Mouse (Mus musculus): ENCODE measurements at regions not wholly inside any gene's neighbourhood (a gene's known extent, or its start where the extent isn't known, plus 50 kb on each side); places are given as distances from the start of the nearest gene placed in this dataset.

DNA sequence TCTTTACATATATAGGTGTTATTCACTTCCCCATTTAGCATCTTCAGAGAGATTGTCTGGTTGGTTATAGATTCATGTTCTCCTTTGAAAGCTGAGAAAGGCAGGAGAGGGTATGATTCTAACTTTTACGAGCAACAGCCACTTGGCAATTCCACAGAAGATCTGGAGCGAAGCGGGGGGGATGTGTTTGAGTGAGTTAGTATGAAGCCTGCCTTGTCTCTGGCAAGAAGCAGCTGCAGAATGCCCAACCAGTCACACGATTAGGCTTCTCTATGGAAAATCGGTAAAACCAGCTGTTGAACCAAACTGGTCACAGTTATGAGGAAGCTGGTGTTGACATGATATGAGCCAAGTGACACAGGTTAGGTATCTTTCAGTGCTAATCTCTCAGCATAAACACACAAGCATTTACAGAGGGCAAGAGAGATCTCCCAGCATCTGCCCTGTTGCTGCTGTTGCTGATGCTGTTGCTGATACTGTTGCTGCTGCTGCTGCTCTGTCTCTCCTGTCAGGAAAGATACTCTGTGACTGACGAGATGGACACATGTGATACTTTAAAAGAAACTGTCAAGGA is 455.7 kb upstream of the Adgrl2 start:
- 32% methylated on average over 6 of the region's 6 CpGs for WGBS (ENCODE audit: insufficient replicate concordance)
- no peaks in the 10 kb centered on the region for H3K36me3 ChIP-seq (replicated peaks)
- no peak for ATAC-seq (ENCODE audit: insufficient read depth)
- no peaks in the 10 kb centered on the region for H3K4me1 ChIP-seq (replicated peaks)
- no peak overlapping the region for H3K9ac ChIP-seq
- H3K4me3 ChIP-seq (replicated peaks): no peak overlapping the region
- no peak overlapping the region for H3K27ac ChIP-seq (replicated peaks)
- no peak overlapping the region for H3K4me2 ChIP-seq
- no peaks in the 10 kb centered on the region for H3K9me3 ChIP-seq (replicated peaks)
- no peaks in the 10 kb centered on the region for H3K27me3 ChIP-seq

DNA sequence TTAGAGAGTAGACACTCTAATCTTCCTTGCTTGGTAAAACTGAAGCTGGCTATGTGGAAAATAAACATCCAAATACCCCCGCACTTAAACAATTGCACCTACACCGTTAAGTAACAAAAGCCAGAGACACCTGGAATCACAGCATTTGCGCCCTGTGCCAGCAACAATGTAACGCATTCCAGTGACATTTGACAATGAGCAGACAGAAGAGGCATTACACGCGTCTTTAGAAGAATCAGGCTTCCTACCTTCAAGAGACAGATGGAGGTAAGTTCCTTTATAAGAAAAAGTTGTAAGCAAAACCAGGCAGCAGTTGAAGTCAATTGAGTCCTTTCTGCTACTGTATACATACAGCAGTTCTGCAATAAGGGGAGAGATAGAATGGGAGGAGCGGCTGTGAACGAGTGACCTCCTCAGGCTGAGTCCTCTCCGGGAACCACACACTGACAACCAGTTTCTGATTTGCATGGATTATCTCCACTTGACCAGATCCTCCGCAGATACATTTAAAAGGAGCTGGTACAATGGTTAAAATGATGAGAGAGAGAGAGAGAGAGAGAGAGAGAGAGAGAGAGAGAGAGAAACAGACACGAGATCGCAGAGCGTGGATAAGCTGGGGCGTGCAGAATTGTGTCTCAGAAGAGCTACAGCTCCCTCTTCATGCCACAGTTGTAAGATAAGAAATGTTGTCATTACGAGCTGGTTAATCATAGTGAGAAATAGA is 454.7 kb upstream of the Adgrl2 start:
- Histone ChIP-seq H3K27ac (replicated peaks) (no peak overlapping the region), H3K9me3 (replicated peaks) (no peaks in the 10 kb centered on the region), H3K27me3 (no peaks in the 10 kb centered on the region), H3K4me1 (replicated peaks) (no peaks in the 10 kb centered on the region), H3K36me3 (replicated peaks) (no peaks in the 10 kb centered on the region), H3K9ac (no peak overlapping the region), H3K4me2 (peak overlapping the region; percentile 46), H3K4me3 (replicated peaks) (peak overlapping the region; percentile 26)
- 14% methylated on average over 15 of the region's 15 CpGs for WGBS (ENCODE audit: insufficient replicate concordance)
- ATAC-seq (ENCODE audit: insufficient read depth): no peak

DNA sequence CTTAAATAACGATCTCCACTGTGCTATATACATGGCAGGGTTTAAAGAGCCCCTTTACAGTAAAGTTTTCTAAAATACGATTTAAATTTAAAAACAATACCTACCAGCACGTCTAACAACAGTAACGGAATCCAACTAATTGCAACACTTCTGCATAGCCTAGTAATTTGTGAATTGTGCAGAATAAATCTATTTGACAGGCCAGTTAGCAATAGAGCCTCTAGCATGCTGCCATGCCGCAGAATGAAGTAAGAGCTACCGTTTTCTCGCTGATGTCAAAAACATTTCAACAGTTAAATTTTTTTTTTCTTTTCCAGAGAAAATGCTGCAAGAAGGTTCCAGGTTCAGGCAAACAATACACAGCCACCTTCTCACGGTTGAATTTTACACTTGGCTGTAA is 454.0 kb upstream of the Adgrl2 start:
- Histone ChIP-seq H3K36me3 (replicated peaks) (no peaks in the 10 kb centered on the region), H3K4me3 (replicated peaks) (no peak overlapping the region), H3K9me3 (replicated peaks) (no peaks in the 10 kb centered on the region), H3K4me1 (replicated peaks) (no peaks in the 10 kb centered on the region), H3K4me2 (no peak overlapping the region), H3K9ac (no peak overlapping the region), H3K27me3 (no peaks in the 10 kb centered on the region), H3K27ac (replicated peaks) (no peak overlapping the region)
- WGBS (ENCODE audit: insufficient replicate concordance): 61% methylated on average over 8 of the region's 8 CpGs
- ATAC-seq (ENCODE audit: insufficient read depth): no peak

DNA sequence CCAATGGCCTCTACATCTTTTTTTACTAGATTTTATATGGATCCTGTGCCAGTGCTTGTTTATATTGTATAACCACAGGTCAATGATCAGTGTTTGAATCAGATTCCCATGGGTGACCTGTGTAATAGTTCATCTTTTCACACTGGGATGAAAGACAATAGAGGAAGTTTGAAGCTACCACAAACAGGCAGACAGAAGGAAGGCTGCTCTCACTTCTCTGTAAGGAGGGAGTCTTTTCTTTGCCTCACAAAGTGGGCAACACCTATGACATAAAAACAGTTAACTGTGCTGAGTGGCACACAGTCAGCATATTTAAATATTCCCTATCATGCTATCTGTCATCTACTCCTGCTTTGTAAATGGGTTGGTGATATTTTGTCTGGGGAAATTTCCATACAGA is 450.9 kb upstream of the Adgrl2 start:
- no peak overlapping the region for H3K27ac ChIP-seq (replicated peaks)
- no peak overlapping the region for H3K4me2 ChIP-seq
- H3K27me3 ChIP-seq: no peaks in the 10 kb centered on the region
- H3K4me3 ChIP-seq (replicated peaks): no peak overlapping the region
- H3K36me3 ChIP-seq (replicated peaks): no peaks in the 10 kb centered on the region
- ATAC-seq (ENCODE audit: insufficient read depth): no peak
- no peaks in the 10 kb centered on the region for H3K9me3 ChIP-seq (replicated peaks)
- no peaks in the 10 kb centered on the region for H3K4me1 ChIP-seq (replicated peaks)
- H3K9ac ChIP-seq: no peak overlapping the region

DNA sequence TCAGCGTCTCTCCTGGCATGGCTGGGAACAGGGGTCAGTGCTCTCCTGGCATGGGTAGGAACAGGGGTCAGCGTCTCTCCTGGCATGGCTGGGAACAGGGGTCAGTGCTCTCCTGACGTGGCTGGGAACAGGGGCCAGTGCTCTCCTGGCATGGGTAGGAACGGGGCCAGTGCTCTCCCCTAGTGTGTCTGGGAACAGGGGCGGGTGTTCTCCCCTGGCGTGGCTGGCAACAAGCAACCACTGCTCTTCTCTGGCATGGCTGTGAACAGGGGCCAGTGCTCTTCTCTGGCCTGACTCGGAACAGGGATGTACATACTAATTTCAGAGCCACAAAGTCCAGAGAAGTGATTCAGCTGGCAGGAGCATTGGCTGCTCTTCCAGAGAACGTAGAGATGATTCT is 447.4 kb upstream of the Adgrl2 start:
- 67% methylated on average over 8 of the region's 8 CpGs for WGBS (ENCODE audit: insufficient replicate concordance)
- Histone ChIP-seq H3K36me3 (replicated peaks) (no peaks in the 10 kb centered on the region), H3K9me3 (replicated peaks) (no peaks in the 10 kb centered on the region), H3K4me3 (replicated peaks) (no peak overlapping the region), H3K4me1 (replicated peaks) (no peaks in the 10 kb centered on the region), H3K27ac (replicated peaks) (no peak overlapping the region), H3K4me2 (no peak overlapping the region), H3K27me3 (no peaks in the 10 kb centered on the region), H3K9ac (no peak overlapping the region)
- ATAC-seq (ENCODE audit: insufficient read depth): no peak

DNA sequence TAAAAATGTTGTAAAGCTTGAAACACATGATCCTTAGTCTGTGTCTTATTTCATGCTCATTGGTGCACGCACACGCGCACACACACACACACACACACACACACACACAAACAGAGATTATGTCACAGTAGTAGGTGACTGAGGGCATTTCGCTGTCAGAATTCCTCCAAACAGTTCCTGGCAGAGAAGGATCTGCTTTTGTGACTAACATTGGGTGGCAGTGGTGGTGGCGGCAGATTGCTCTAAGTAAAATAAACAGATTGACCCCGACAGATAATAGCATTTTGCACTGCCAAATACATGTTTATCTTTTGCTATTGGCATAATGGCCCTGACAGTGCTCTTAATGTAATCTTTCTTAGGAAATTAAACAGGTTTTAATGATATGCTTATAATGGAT is 446.6 kb upstream of the Adgrl2 start:
- Histone ChIP-seq H3K4me2 (no peak overlapping the region), H3K4me1 (replicated peaks) (no peaks in the 10 kb centered on the region), H3K36me3 (replicated peaks) (no peaks in the 10 kb centered on the region), H3K27me3 (no peaks in the 10 kb centered on the region), H3K27ac (replicated peaks) (no peak overlapping the region), H3K9me3 (replicated peaks) (no peaks in the 10 kb centered on the region), H3K4me3 (replicated peaks) (no peak overlapping the region), H3K9ac (no peak overlapping the region)
- no peak for ATAC-seq (ENCODE audit: insufficient read depth)
- 66% methylated on average over 6 of the region's 6 CpGs for WGBS (ENCODE audit: insufficient replicate concordance)

DNA sequence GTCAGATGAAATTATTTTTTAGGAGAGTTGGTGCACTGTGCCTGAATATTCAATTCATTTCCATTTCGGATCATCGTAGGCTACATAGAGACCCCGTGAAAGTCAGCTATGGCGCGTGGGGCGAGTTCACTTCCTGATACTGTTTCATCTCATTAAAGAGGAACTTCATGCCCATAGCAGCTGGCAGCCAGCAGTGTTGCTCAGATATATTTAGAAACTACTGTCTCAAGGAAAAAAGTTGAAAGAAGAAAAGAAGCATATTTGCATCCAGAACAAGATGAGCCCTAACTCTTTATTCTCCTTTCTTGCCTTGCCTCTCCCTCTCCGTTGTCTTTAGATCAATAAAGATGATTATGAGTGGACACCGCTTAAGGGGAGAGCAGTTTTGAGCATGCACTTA is 446.1 kb upstream of the Adgrl2 start:
- Histone ChIP-seq H3K27ac (replicated peaks) (no peak overlapping the region), H3K36me3 (replicated peaks) (no peaks in the 10 kb centered on the region), H3K9ac (no peak overlapping the region), H3K27me3 (no peaks in the 10 kb centered on the region), H3K4me2 (no peak overlapping the region), H3K9me3 (replicated peaks) (no peaks in the 10 kb centered on the region), H3K4me3 (replicated peaks) (no peak overlapping the region), H3K4me1 (replicated peaks) (no peaks in the 10 kb centered on the region)
- no peak for ATAC-seq (ENCODE audit: insufficient read depth)
- WGBS (ENCODE audit: insufficient replicate concordance): 34% methylated on average over 8 of the region's 8 CpGs

DNA sequence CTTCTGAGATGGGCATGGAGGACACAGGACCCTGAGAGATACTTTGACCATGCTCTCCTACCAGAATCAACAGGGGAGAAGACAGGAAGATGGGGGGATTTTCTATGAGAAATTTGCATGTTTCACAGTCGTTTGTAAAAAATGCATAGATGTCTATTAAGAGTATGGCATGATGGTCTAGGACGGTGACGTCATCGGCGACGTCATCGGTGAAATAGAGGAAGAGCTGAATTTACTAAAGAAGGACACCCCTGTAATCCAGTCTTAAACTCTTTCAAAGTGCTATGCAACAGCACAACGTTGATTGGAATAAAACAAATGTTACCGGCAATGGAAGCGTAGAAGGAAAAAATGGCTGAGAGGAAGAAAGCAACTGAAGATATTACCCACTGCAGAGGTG is 441.4 kb upstream of the Adgrl2 start:
- H3K36me3 ChIP-seq (replicated peaks): no peaks in the 10 kb centered on the region
- H3K27me3 ChIP-seq: no peaks in the 10 kb centered on the region
- no peaks in the 10 kb centered on the region for H3K9me3 ChIP-seq (replicated peaks)
- WGBS (ENCODE audit: insufficient replicate concordance): 77% methylated on average over 10 of the region's 10 CpGs
- H3K27ac ChIP-seq (replicated peaks): no peak overlapping the region
- no peaks in the 10 kb centered on the region for H3K4me1 ChIP-seq (replicated peaks)
- no peak for ATAC-seq (ENCODE audit: insufficient read depth)
- no peak overlapping the region for H3K4me3 ChIP-seq (replicated peaks)
- no peak overlapping the region for H3K4me2 ChIP-seq
- H3K9ac ChIP-seq: no peak overlapping the region

- Histone ChIP-seq H3K27me3 (no peaks in the 10 kb centered on the region), H3K9me3 (replicated peaks) (no peaks in the 10 kb centered on the region), H3K4me3 (replicated peaks) (no peak overlapping the region), H3K9ac (no peak overlapping the region), H3K36me3 (replicated peaks) (no peaks in the 10 kb centered on the region), H3K27ac (replicated peaks) (no peak overlapping the region), H3K4me1 (replicated peaks) (no peaks in the 10 kb centered on the region), H3K4me2 (no peak overlapping the region)
- no peak for ATAC-seq (ENCODE audit: insufficient read depth)
- 59% methylated on average over 18 of the region's 18 CpGs for WGBS (ENCODE audit: insufficient replicate concordance)
Measured at GRCm38 (mm10) chr3:149426023-149426759, 435.8 kb upstream of the Adgrl2 start.

- WGBS (ENCODE audit: insufficient replicate concordance): 50% methylated on average over 1 of the region's 1 CpGs
- no peak overlapping the region for H3K9ac ChIP-seq
Measured at GRCm38 (mm10) chr3:149424306-149424705, 434.0 kb upstream of the Adgrl2 start.

GRCm38 (mm10) chr3:149423491-149423890 is 433.1 kb upstream of the Adgrl2 start:
- H3K4me1 ChIP-seq (replicated peaks): no peaks in the 10 kb centered on the region
- no peak overlapping the region for H3K27ac ChIP-seq (replicated peaks)
- H3K9me3 ChIP-seq (replicated peaks): no peaks in the 10 kb centered on the region
- 51% methylated on average over 9 of the region's 9 CpGs for WGBS (ENCODE audit: insufficient replicate concordance)
- ATAC-seq (ENCODE audit: insufficient read depth): no peak
- no peak overlapping the region for H3K4me3 ChIP-seq (replicated peaks)
- H3K4me2 ChIP-seq: no peak overlapping the region
- no peaks in the 10 kb centered on the region for H3K27me3 ChIP-seq
- no peak overlapping the region for H3K9ac ChIP-seq
- H3K36me3 ChIP-seq (replicated peaks): no peaks in the 10 kb centered on the region

More at GRCm38 (mm10) chr3:149424306-149424705, 434.0 kb upstream of the Adgrl2 start:
- Histone ChIP-seq H3K9me3 (replicated peaks) (no peaks in the 10 kb centered on the region), H3K27me3 (no peaks in the 10 kb centered on the region), H3K4me1 (replicated peaks) (no peaks in the 10 kb centered on the region), H3K27ac (replicated peaks) (no peak overlapping the region), H3K36me3 (replicated peaks) (no peaks in the 10 kb centered on the region), H3K4me3 (replicated peaks) (no peak overlapping the region), H3K4me2 (no peak overlapping the region)
- no peak for ATAC-seq (ENCODE audit: insufficient read depth)
